Mouse (Mus musculus): Measurements from ENCODE around the gene Sema3e. TPM values are rescaled to one million over a fixed set of nuclear protein-coding genes. Genes with fewer than 3 reads are reported as not detected.

Sema3e gene
- polyA plus RNA-seq, 2 experiments = 0.02 to 0.09 TPM

- H3K27ac ChIP-seq = no peak overlapping the region
- H3K27me3 ChIP-seq (ENCODE audit: control insufficient read depth, insufficient read depth, low read length) = no peaks in the 10 kb centered on the region
- 53% methylated on average over 7 of the region's 7 CpGs for WGBS (ENCODE audit: insufficient replicate concordance)
- no peak for TF ChIP-seq EP300 (IDR thresholded peaks at IDR 0.05; ENCODE audit: low read depth)
- no peak for TF ChIP-seq CTCF (IDR thresholded peaks at IDR 0.05; ENCODE audit: low read depth)
- H3K4me3 ChIP-seq (ENCODE audit: insufficient read depth in 1 of 2, low read depth in 2 of 2, low read length in 2 of 2) = no peak overlapping the region
- ATAC-seq (ENCODE audit: insufficient read depth) = no peak
- no peak overlapping the region for H3K4me2 ChIP-seq (ENCODE audit: low read depth)
- no peaks in the 10 kb centered on the region for H3K4me1 ChIP-seq (replicated peaks; ENCODE audit: control insufficient read depth in 2 of 2, insufficient read depth in 2 of 2, low read length in 1 of 2)
- no peak for DNase-seq (ENCODE audit: low read depth in 3 of 3, low spot score in 3 of 3)
- no peak overlapping the region for H3K9ac ChIP-seq (replicated peaks)
- no peaks in the 10 kb centered on the region for H3K9me3 ChIP-seq (ENCODE audit: control insufficient read depth, low read length)
- no peaks in the 10 kb centered on the region for H3K36me3 ChIP-seq (replicated peaks; ENCODE audit: control insufficient read depth, insufficient read depth, low read depth)
These were observed 191.1 kb downstream of the Sema3e start for GRCm38 (mm10) chr5:14216211-14216610.

- no peak for ATAC-seq (ENCODE audit: insufficient read depth)
- DNase-seq (ENCODE audit: low read depth in 3 of 3, low spot score in 3 of 3) = no peak
- no peaks in the 10 kb centered on the region for H3K36me3 ChIP-seq (replicated peaks; ENCODE audit: control insufficient read depth, insufficient read depth, low read depth)
These were observed 193.6 kb downstream of the Sema3e start for GRCm38 (mm10) chr5:14218677-14219076.

GRCm38 (mm10) chr5:14224509-14224908, 199.4 kb downstream of the Sema3e start:
- Histone ChIP-seq H3K27ac (no peak overlapping the region), H3K36me3 (replicated peaks; ENCODE audit: control insufficient read depth, insufficient read depth, low read depth) (no peaks in the 10 kb centered on the region), H3K4me1 (replicated peaks; ENCODE audit: control insufficient read depth in 2 of 2, insufficient read depth in 2 of 2, low read length in 1 of 2) (no peaks in the 10 kb centered on the region), H3K9me3 (ENCODE audit: control insufficient read depth, low read length) (no peaks in the 10 kb centered on the region), H3K4me2 (ENCODE audit: low read depth) (no peak overlapping the region), H3K4me3 (ENCODE audit: insufficient read depth in 1 of 2, low read depth in 2 of 2, low read length in 2 of 2) (no peak overlapping the region), H3K27me3 (ENCODE audit: control insufficient read depth, insufficient read depth, low read length) (no peaks in the 10 kb centered on the region), H3K9ac (replicated peaks) (no peak overlapping the region)
- TF ChIP-seq CTCF (IDR thresholded peaks at IDR 0.05; ENCODE audit: low read depth) (no peak), EP300 (IDR thresholded peaks at IDR 0.05; ENCODE audit: low read depth) (no peak)
- WGBS (ENCODE audit: insufficient replicate concordance) = 63% methylated on average over 6 of the region's 6 CpGs
- ATAC-seq (ENCODE audit: insufficient read depth) = no peak
- no peak for DNase-seq (ENCODE audit: low read depth in 3 of 3, low spot score in 3 of 3)

More at GRCm38 (mm10) chr5:14218677-14219076, 193.6 kb downstream of the Sema3e start:
- no peak overlapping the region for H3K9ac ChIP-seq (replicated peaks)
- H3K27me3 ChIP-seq (ENCODE audit: control insufficient read depth, insufficient read depth, low read length) = no peaks in the 10 kb centered on the region
- no peak overlapping the region for H3K4me2 ChIP-seq (ENCODE audit: low read depth)
- no peak overlapping the region for H3K4me3 ChIP-seq (ENCODE audit: insufficient read depth in 1 of 2, low read depth in 2 of 2, low read length in 2 of 2)
- no peaks in the 10 kb centered on the region for H3K9me3 ChIP-seq (ENCODE audit: control insufficient read depth, low read length)
- H3K4me1 ChIP-seq (replicated peaks; ENCODE audit: control insufficient read depth in 2 of 2, insufficient read depth in 2 of 2, low read length in 1 of 2) = no peaks in the 10 kb centered on the region
- TF ChIP-seq EP300 (IDR thresholded peaks at IDR 0.05; ENCODE audit: low read depth) = no peak
- TF ChIP-seq CTCF (IDR thresholded peaks at IDR 0.05; ENCODE audit: low read depth) = no peak
- H3K27ac ChIP-seq = no peak overlapping the region
- 65% methylated on average over 4 of the region's 4 CpGs for WGBS (ENCODE audit: insufficient replicate concordance)

- no peaks in the 10 kb centered on the region for H3K36me3 ChIP-seq (replicated peaks; ENCODE audit: control insufficient read depth, insufficient read depth, low read depth)
- H3K4me2 ChIP-seq (ENCODE audit: low read depth) = no peak overlapping the region
- no peak overlapping the region for H3K27ac ChIP-seq
- no peaks in the 10 kb centered on the region for H3K27me3 ChIP-seq (ENCODE audit: control insufficient read depth, insufficient read depth, low read length)
- WGBS (ENCODE audit: insufficient replicate concordance) = 37% methylated on average over 3 of the region's 3 CpGs
- no peak overlapping the region for H3K4me3 ChIP-seq (ENCODE audit: insufficient read depth in 1 of 2, low read depth in 2 of 2, low read length in 2 of 2)
- no peak for ATAC-seq (ENCODE audit: insufficient read depth)
- no peak for TF ChIP-seq EP300 (IDR thresholded peaks at IDR 0.05; ENCODE audit: low read depth)
- no peak for TF ChIP-seq CTCF (IDR thresholded peaks at IDR 0.05; ENCODE audit: low read depth)
- no peak for DNase-seq (ENCODE audit: low read depth in 3 of 3, low spot score in 3 of 3)
- H3K4me1 ChIP-seq (replicated peaks; ENCODE audit: control insufficient read depth in 2 of 2, insufficient read depth in 2 of 2, low read length in 1 of 2) = no peaks in the 10 kb centered on the region
- no peak overlapping the region for H3K9ac ChIP-seq (replicated peaks)
- no peaks in the 10 kb centered on the region for H3K9me3 ChIP-seq (ENCODE audit: control insufficient read depth, low read length)
These were observed 206.0 kb downstream of the Sema3e start for GRCm38 (mm10) chr5:14231027-14231426.

GRCm38 (mm10) chr5:14252583-14252982, 227.5 kb downstream of the Sema3e start:
- DNase-seq (ENCODE audit: low read depth in 3 of 3, low spot score in 3 of 3) = no peak
- H3K36me3 ChIP-seq (replicated peaks; ENCODE audit: control insufficient read depth, insufficient read depth, low read depth) = no peaks in the 10 kb centered on the region
- TF ChIP-seq EP300 (IDR thresholded peaks at IDR 0.05; ENCODE audit: low read depth) (no peak), CTCF (IDR thresholded peaks at IDR 0.05; ENCODE audit: low read depth) (peak; percentile 64)
- ATAC-seq (ENCODE audit: insufficient read depth) = no peak
- H3K27ac ChIP-seq = no peak overlapping the region
- no peak overlapping the region for H3K4me2 ChIP-seq (ENCODE audit: low read depth)
- H3K4me3 ChIP-seq (ENCODE audit: insufficient read depth in 1 of 2, low read depth in 2 of 2, low read length in 2 of 2) = no peak overlapping the region
- no peaks in the 10 kb centered on the region for H3K27me3 ChIP-seq (ENCODE audit: control insufficient read depth, insufficient read depth, low read length)
- no peaks in the 10 kb centered on the region for H3K4me1 ChIP-seq (replicated peaks; ENCODE audit: control insufficient read depth in 2 of 2, insufficient read depth in 2 of 2, low read length in 1 of 2)
- H3K9me3 ChIP-seq (ENCODE audit: control insufficient read depth, low read length) = no peaks in the 10 kb centered on the region
- 32% methylated on average over 8 of the region's 8 CpGs for WGBS (ENCODE audit: insufficient replicate concordance)
- H3K9ac ChIP-seq (replicated peaks) = no peak overlapping the region

Data from liver, embryonic 14.5 days (tissue).